Comparison of ENCODE assay signal across 8 mouse cellular contexts in the genomic region with DNA sequence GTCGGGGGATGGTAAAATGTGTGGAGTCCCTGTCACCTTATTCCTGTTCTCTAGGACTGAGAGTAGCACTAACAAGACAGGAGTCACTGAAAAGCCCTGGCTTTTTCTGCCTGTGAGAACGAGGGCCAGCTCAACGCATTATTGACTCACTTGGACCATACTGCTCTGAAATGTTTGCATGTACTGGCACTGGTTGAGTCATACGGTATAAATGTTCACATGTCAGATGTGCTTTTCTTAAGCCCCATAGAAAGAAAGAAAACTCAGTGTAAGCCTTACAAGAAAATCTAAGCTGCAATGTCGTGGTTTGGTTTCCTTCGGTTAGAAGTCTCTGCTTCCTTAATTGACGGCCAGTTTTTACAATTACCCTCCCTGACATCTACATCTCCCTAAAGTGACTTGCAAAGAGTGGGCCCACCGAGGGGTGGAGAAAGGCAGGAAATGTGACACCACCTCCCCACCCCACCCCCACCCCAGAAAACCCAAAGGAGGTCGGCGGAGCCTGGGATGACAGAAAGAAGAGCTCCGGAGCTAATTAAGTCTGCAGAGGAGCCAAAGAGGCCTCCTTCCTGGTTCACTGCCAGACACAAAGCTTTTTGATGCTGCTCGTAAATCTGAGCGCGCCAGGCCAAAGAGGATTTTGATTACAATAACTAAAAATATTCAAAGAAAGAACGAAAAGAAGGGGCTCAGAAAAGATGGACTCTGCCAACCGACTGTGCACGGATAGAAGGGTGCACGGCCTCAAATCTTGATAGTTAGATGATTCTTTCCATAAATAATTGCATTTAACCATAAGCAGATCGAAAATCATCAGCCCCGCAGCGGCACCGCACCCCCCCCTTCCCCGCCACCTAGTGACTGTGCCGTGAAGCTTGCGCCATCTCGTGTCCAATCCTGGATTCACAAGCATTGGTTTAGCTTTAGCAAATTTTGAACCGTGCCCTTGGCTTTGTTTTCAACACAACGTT. TPM values are rescaled to one million over a fixed set of nuclear protein-coding genes. Genes with fewer than 3 reads are reported as not detected.
A peak's percentile ranks its signal among the peaks of the same experiment; 100 is the strongest.
DNase-seq lines count a peak whose midpoint lies in the region; ATAC-seq lines count a peak whose summit lies in the region.

No protein-coding gene starts in this region.

- intact Hi-C loops in left cerebral cortex, postnatal 25 days (cut with DNase I) = loop anchor here (1.0 to 2.0 kb wide), 3 partner anchors 36 to 78 kb away; no protein-coding TSS in a partner anchor

- ATAC-seq in inflammation-experienced regulatory T-cells, adult 6 months = peak; percentile 91

- peak; percentile 78 for DNase-seq in ZHBTc4 (ENCODE audit: low read depth, low spot score)
- peak; percentile 78 to 91 for DNase-seq in cerebellum, postnatal 25 days
- peak; percentile 74 for DNase-seq in gastrocnemius, postnatal 10 days
- DNase-seq in left cerebral cortex, postnatal 25 days (ENCODE audit: low spot score in 2 of 2) = peak; percentile 73 to 76
- DNase-seq in mesoderm, embryonic 11.5 days (ENCODE audit: low read depth, low spot score) = peak; percentile 85
- DNase-seq in right cerebral cortex, postnatal 36 days (ENCODE audit: low spot score in 2 of 2) = peak; percentile 29 to 39
- DNase-seq in urinary bladder, postnatal 4 days (ENCODE audit: low spot score in 2 of 2) = peak; percentile 53 to 77

RNA-seq across cellular contexts. Expression of gene Tmem238l, which starts 28.0 kb away (rescaled TPM):
- total RNA-seq in gastrocnemius, postnatal 10 days (2021) = not detected
- polyA plus RNA-seq in inflammation-experienced regulatory T-cells, adult 6 months (2017; shearing (Covaris generic)) = not detected
- not detected for total RNA-seq in left cerebral cortex, postnatal 25 days (2021)

RNA-seq across cellular contexts. Expression of gene Tmem220, which starts 40.5 kb away (rescaled TPM):
- 1 to 10 TPM; 1.3 to 1.6 TPM for total RNA-seq in gastrocnemius, postnatal 10 days (2021)
- 1 to 10 TPM; 1.9 to 3.0 (median 2.6) TPM for polyA plus RNA-seq in inflammation-experienced regulatory T-cells, adult 6 months (2017; shearing (Covaris generic))
- total RNA-seq in left cerebral cortex, postnatal 25 days (2021) = under 1 TPM; 0.41 to 0.44 TPM

Comparison
In these comparisons a context has a peak if more than half of its experiments do, and no peak if none do; other contexts are left out.
1. Peak in every context shown above with its lines: DNase-seq and ATAC-seq.
2. DNase-seq: peak in every context shown above with its lines; median percentile 85 in mesoderm, embryonic 11.5 days; 84 in cerebellum, postnatal 25 days; 78 in ZHBTc4; 74 in left cerebral cortex, postnatal 25 days; 74 in gastrocnemius, postnatal 10 days; 65 in urinary bladder, postnatal 4 days; 34 in right cerebral cortex, postnatal 36 days.